Mouse (Mus musculus): ENCODE data around the gene Gfra1.

- TF ChIP-seq POLR2A (IDR thresholded peaks at IDR 0.05; ENCODE audit: borderline replicate concordance, low read depth, low read length): no peak
- no peak for TF ChIP-seq CTCF (IDR thresholded peaks at IDR 0.05; ENCODE audit: low read depth, low read length)
Observed at GRCm38 (mm10) chr19:58374155-58374554, 81.6 kb downstream of the Gfra1 start.

All from bone marrow macrophage, adult 2 months (primary cell).